Mouse (Mus musculus) A20 (cell line): ENCODE measurements around the gene Rasgef1c.

Experiments used
- DNase-seq: peaks from one replicate; pipeline ENCODE4 v3.0.0-alpha.2; 2011; ENCODE audit warnings: low read depth, low spot score

The Rasgef1c gene

GRCm38 (mm10) chr11:49901659-49902458 lies at the start of gene Rasgef1c:
TSS of gene Rasgef1c (plus strand) at chr11:49901835.
- DNase-seq, result no peak

DNA sequence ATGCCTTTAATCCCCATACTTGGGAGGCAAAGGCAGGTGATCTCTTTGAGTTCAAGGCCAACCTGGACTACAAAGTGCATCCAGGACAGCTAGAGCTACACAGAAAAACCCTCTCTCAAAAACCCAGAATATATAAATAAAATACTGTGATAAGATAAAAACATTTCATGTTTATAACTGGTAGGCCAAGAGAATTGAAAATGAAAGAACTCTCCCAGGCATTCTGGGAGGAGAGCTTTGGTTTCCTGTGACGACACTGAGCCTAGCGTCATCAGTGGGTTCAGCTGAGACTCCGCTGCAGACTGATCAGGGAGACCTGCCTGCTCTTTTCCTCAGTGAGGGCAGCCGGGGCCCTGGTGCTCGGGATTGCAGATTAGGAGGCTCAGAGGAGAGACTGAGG lies 46.5 kb upstream of the Rasgef1c start:
- DNase-seq, result no peak

GRCm38 (mm10) chr11:49861139-49861538 lies 40.5 kb upstream of the Rasgef1c start:
- no peak for DNase-seq

DNA sequence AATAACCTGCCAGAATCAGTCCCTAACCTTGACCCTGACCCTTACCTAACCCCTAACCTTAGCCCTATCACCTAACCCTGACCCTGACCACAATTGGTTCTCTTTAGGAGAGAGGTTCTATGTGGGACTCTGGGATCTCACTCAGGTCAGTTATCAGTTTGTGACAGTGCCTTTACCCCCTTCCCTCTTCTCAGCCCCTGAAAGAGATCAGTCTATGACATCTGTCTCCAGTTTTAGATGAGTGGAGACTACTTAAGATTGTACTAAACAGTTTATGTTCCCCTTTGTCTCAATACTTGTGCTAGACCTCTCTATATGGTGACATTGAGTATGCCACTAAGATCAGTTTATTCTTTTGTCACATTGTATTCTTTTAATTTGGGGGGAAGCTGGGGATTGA lies 37.7 kb upstream of the Rasgef1c start:
- DNase-seq, result no peak

- DNase-seq, result no peak
These were observed 34.3 kb upstream of the Rasgef1c start for GRCm38 (mm10) chr11:49867320-49867719.

DNA sequence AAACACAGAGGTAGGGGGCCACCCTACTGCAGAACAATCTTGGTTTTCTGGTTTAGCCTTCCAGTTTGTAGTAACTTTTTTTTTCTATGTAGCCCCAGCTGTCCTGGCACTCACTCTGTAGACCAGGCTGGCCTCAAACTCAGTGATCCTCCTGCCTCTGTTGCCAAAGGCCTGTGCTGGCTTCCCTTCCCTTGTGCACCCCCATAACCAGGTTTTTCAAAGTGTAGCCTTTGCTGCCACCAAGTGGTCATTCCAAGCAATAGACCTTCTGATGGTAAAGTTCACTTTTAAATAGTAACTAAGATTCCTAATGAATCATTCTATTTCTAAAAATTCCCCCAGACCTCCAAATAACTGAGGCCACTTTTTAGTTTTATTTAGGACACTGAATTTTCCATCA lies 31.9 kb upstream of the Rasgef1c start:
- peak; percentile 66 for DNase-seq

- peak; percentile 71 for DNase-seq
These were observed 29.7 kb upstream of the Rasgef1c start for GRCm38 (mm10) chr11:49871914-49872313.

GRCm38 (mm10) chr11:49872779-49873178 lies 28.9 kb upstream of the Rasgef1c start:
- no peak for DNase-seq

DNA sequence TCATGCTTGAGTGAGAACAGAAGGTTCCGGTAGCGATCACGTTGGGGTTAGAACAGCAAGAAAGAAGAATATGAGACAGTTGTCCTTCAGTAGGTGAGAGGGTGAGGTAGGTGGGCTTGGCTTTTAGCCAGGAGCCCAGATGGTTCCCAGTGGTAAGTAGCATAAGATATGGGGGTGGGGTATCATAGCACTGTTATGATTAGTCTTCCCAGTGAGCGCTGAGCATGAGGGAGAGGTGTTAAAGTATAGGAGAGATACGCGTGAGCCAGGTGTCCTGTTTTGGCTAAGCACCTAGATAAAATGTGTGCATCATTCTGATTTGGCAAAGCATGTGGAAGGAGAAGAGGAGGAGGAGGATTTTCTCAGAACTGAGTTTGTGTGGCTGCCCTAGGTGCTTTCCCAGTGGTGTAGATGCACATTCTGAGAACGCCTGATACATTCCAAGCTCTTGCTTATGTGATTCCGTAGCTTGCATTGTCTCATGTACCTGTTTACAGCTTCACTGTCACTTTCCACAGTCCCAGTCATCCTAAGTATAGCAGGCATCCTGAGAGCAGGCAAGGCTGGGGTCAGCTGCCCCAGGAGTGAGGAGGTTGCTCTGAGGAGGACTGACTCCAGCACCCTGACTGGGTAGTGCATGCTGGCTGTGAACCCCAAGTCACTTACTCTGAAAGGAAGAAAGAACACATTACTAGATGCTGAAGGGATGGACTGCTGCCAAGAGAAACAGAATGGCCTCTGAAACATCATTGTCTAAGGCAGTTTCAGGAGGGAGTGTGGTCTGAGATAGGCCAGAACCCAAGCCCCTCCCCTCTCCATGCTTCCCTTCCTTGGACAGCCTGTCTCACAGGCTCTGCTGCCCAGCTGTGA lies 24.5 kb upstream of the Rasgef1c start:
- DNase-seq, result no peak

DNA sequence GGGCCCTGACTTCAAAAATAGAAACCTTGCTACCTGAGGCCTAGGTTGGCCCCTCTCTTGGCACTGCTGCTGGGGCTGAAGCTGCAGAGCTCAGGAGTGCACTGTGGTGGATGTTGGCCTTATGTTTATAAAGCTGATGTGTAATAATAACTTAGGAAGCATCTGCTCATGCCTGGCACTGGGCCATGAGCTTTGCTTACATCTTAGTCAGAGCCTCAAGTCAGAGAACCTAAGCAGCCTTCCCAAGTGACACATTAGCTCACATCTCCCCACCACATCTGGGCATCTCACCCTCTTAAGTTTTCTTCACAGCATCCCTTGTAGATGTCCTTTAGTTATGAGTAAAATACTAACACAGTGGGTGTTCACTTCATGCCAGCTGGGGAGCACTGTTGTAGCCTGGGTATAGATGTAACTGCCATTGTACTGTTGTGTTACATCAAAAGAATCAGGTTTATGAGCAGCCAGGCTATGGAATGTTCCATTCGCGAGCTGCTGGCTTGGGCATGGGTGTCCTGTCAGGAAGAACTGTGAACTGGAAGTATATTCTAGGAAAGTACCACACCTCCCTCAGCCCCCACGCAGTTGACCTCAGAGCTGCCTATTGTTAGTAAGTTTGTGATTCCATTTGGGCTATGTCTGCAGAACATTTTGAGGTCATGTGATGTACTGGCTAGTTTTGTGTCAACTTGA lies 21.5 kb upstream of the Rasgef1c start:
- no peak for DNase-seq

GRCm38 (mm10) chr11:49883394-49883793 lies 18.2 kb upstream of the Rasgef1c start:
- DNase-seq, result no peak

DNA sequence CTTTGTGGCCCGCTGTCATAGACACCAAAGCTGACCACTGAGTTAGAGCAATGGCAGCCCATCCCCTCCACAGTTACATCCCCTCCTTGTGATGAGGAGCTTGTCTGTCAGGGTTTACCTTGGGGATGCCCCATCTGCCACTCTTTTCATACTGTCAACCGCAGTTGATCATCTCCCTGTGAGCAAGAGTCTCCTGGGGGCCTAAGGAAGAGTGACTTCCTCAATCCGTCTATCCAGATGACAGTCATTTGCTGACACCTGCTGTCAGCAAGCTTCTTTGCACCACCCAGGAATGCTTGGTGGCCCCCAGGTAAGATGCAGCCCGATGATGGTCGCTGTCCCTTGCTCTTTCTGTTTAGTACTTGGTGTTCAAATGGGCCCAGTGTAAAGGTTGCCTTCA lies 13.2 kb upstream of the Rasgef1c start:
- no peak for DNase-seq

DNA sequence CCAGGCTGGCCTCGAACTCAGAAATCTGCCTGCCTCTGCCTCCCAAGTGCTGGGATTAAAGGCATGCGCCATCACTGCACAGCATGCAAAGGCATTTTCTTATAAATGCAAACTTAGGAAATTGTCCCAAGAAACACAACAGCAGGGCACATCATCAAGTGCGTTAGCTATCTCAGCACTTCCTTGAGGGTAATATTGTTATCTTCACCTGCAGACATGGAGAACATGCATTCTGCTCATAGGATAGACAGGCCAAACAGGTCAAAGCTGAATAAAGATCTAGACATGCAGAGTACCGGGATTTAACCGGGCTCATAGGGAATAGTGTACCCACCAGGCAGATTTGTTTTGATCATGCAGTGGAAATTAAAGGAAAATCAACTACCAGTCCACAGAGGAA lies 9.6 kb upstream of the Rasgef1c start:
- no peak for DNase-seq

DNA sequence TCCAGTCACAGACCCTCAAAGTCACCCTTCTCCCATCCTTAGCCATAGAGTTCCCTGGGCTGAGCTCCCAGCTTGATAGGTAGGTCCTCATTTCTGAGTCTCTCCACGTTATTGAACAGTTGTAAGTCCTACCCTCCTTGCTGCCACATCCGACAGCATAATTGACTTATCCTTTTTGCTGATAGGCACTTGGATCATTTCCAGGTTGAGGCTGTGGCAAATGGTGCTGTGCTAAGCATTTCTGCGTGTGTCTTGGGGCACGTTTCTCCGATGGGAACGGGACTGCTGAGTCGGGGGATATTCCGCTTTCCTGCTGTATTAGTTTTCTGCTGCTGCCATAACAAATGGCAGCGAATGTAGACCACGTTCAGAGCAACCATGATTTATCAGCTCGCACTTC lies 7.8 kb upstream of the Rasgef1c start:
- no peak for DNase-seq

DNA sequence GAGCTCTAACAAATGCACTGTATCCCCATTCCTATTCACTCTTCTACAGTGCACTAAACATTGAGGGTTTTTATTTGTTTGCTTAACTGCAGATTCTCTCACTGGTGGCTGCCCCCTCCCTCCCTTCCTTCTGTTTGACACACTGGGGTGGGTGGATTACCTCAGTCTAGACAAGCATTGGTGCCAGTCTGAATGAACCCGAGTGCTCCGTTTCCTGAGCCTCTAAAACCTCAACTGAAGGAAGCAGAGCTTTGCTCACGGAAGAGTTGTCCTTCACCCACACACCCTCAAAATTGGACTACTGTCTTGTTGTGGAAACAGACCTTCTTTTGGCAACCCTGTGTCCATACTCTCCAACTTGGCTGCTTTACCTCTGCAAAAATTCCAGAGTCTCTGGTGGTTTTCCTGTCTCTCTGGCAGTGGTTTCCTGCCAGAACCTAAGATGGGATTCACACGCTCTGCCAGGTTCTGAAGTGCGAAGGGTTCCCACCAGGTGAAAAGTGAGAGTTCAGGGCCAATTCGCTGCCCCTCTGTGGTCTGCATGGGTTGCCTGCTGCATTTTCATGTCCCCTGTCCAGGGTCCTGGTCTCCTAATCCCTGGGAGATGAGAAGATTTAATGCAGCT lies 5.6 kb upstream of the Rasgef1c start:
- no peak for DNase-seq

DNA sequence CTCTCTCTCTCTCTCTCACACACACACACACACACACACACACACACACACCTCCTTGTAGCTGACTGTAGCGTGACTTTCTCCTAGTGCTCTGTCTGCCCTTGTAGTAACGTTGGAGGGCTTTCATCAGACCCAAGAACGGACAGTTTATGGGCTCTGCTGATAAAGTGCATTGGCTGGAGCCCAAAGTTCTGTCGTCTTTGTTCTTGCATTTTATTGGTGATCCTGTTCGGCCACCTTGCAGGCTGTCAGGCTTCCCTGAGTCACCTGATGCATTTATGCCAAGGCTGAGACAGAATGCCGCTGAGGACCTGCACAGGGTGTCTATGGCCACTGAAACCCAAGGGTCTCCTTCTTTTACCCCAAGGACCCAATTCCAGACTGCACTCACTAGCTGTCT lies 1.6 kb upstream of the Rasgef1c start:
- DNase-seq, result no peak

DNA sequence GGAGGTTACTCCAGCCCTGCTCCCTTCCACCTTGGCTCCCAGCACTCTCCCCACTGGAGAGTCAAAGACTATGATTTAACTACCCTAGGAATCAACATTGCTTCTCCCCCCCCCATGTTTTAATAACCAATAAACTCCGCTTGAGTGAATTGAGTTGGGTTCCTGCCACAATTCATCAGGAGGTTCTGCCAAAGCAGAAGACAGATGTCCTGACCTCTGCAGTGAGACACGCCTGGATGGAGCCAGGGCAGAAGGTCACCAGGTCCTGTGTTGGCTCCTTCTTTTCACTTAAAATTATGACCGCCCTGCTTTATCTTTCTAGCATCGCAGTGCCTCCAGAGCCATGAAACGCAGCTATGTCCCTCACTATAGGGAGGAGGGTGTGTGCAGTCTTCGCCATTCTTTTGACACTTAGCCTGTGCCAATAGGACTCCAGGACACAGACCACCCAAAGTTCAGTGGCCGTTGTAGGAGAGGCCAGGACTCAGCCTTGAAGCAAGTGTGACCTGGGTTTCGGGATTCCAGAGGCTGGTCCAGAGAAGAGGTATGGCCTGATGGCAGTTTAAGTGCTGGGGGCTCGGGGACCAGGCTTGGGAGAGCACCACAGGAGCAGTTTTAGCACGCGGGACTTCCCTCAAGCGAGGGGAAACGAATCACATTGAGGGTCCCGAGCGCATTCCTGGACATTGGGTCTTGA lies 525 bp upstream of the Rasgef1c start:
- DNase-seq, result no peak

DNA sequence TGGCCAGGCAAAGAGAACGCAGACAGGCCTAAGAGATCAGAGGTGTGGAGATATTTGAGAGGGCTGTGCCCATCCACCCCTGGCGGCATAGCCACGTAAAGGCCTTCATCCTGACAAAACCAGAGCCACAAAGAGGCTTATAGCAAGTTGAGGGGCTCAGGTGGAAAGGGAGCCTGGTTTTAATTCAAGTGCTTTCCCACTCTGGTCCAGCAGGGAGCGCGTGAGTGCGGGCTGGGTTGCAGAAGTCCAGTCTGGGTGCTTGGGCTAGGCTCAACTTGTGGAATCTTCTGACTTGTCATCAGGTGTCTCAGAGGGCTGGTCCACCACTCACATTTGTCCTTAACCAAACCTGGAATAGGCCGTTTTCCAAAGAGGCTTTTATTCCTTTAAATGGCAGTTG lies 1.7 kb downstream of the Rasgef1c start:
- peak; percentile 50 for DNase-seq

GRCm38 (mm10) chr11:49918521-49919180 lies 17.0 kb downstream of the Rasgef1c start:
- DNase-seq, result peak; percentile 66

GRCm38 (mm10) chr11:49919304-49919703 lies 17.7 kb downstream of the Rasgef1c start:
- DNase-seq, result peak; percentile 18

- DNase-seq, result no peak
These were observed 21.9 kb downstream of the Rasgef1c start for GRCm38 (mm10) chr11:49923539-49923938.
